Mouse (Mus musculus): ENCODE measurements around the gene Eif2ak1.

Gene Eif2ak1

GRCm38 (mm10) chr5:143885274-143885673 is 67.7 kb downstream of the Eif2ak1 start:
- no peak for TF ChIP-seq GATA4 (IDR thresholded peaks at IDR 0.05; ENCODE audit: insufficient replicate concordance, low read length)

DNA sequence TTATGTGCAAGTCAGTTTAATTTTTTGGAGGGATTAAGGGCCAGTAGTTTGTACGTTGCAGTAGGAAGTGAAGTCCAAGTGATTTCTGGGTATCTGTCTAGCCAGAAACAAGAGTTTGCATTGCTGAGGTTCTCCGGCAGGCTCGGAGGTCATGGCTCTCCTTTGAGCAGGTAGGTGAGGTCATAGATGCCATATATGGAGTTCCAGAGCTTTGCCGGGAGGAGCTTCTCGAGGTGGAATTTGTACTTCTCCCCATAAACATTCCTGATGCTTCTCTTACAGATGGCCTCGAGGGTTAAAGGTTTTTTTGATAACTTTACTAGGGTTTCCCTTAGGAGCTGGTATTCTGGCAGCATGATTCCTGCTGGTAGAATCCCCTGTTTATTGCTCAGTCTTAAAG is 73.2 kb downstream of the Eif2ak1 start:
- no peak for TF ChIP-seq GATA4 (IDR thresholded peaks at IDR 0.05; ENCODE audit: insufficient replicate concordance, low read length)

DNA sequence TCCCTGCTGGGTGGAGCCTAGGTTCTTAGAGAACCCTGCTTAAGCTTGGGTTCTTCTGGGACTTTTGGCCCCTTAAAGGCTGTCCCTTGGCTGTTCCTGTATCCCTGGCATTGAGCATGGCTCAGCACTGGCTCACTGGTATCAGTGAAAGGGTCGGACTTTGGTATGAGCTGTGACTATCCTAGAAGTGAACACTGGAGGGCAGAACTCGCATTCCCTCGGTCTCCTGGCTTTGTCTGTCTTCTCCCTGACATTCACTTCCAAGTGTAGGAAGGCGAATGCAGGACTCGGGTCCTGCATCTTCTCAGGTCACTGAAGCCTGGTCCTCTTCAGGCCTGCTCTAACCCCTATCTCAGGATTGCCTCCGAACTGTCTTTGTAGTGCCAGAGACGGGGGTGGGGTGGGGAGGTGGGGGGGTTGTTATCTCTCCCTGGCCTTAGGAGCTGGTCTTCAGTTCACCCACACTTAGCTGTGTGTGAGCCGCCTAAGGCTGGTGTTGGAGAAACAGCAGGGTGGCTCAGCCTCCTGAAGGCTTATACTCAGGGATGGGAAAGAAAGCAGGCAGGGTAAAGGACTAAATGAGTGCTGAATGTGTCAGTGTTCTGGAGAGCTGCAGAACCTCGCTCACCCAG is 74.8 kb downstream of the Eif2ak1 start:
- TF ChIP-seq GATA4 (IDR thresholded peaks at IDR 0.05; ENCODE audit: insufficient replicate concordance, low read length) = no peak

DNA sequence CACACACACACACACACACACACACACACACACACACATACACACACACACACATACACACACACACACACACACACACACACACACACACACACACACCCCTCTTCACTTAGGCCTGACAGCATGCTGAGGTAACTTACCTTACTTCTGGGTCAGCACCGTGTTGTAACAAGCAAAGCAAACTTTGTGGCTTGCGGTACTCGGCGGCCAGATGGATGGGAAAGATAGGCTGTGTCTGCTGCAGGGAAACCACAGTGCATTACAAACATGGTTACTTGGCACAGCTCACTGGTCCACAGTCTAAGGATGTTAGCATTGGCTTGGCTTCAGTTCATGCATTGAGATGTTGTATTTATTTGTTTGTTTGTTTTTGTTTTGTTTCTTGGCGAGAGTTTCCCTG is 75.8 kb downstream of the Eif2ak1 start:
- TF ChIP-seq GATA4 (IDR thresholded peaks at IDR 0.05; ENCODE audit: insufficient replicate concordance, low read length) = no peak

DNA sequence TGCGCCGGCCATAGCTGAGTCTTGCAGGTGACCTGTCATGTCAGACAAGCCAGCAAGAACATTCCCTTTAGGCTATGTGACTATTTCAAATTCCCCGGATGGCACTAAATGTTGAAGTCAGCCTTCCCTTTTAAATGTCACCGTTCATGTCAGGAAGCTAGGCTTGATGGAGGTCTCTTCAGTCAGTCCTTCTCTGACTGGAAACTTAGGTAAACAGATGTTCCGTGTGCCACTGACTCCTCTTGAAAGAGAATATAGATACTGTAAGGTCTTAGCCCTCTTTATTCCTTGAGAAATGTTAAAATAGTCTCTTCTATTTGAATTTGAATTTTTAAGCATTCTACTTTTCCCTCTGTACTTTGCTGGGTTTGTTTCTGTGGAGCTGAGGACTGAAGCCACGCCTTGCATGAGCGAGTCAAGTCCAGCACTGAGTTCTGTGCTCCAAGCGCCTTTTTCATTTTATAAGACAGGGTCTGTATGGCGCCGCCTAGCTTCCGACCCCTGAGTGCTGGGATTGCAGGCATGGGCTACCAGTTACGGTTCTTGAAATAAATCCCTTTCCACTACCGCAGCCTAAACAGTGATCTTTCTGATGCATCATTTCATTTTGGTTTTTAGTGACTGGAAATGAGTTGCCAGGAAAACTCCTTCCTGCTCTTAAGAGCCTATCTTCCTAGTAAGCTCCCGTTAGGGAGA is 80.2 kb downstream of the Eif2ak1 start, which contains the start of gene Ankrd61:
TSS of gene Ankrd61 (minus strand) at position 51 of the 696 bp plus-strand sequence.
- TF ChIP-seq GATA4 (IDR thresholded peaks at IDR 0.05; ENCODE audit: insufficient replicate concordance, low read length) = no peak

DNA sequence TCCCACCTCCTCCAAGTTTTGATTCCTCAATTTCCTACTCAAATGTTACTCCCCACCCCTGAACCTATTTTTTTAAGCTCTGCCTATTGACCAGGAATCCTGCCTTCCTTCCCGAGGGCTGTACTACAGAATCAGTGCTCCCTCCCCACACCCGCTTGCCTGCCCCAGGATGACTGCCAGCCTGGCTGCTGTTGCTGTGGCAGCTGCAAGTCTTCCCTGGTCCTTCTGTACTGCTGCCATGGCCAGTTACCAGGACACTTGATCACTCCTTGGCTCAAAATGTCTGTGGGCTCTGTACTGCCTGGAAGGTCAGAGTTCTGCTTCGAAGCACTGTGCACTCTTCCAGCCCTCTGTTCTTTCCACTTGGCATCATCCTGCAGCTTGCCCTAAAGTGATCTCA is 84.5 kb downstream of the Eif2ak1 start:
- TF ChIP-seq GATA4 (IDR thresholded peaks at IDR 0.05; ENCODE audit: insufficient replicate concordance, low read length) = no peak

GRCm38 (mm10) chr5:143903813-143904212 is 86.2 kb downstream of the Eif2ak1 start:
- no peak for TF ChIP-seq GATA4 (IDR thresholded peaks at IDR 0.05; ENCODE audit: insufficient replicate concordance, low read length)

- no peak for TF ChIP-seq GATA4 (IDR thresholded peaks at IDR 0.05; ENCODE audit: insufficient replicate concordance, low read length)
Observed at GRCm38 (mm10) chr5:143906429-143906828, 88.8 kb downstream of the Eif2ak1 start.

DNA sequence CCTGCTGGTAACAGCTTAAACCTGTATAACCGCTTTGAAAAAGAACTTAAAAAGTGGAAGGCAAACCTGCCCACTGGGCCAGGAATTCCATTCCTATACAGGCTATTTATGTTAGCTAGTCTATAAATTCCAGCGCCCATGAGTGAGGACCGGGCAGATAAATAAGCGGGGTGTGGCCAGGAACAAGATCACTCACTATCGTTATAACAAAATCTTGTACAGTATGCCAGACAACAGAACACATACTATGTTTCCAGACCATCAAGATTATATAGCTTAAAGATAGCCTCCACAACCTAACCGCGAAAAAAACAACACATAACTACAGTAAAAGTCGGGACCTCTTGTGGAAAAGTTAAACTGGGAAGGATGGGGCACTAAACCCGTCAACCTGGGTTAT is 91.3 kb downstream of the Eif2ak1 start:
- TF ChIP-seq GATA4 (IDR thresholded peaks at IDR 0.05; ENCODE audit: insufficient replicate concordance, low read length) = no peak

- TF ChIP-seq GATA4 (IDR thresholded peaks at IDR 0.05; ENCODE audit: insufficient replicate concordance, low read length) = no peak
Observed at GRCm38 (mm10) chr5:143909417-143910400, 92.1 kb downstream of the Eif2ak1 start, which contains the start of the genes Aimp2 and Pms2. Aimp2 (minus strand) TSS chr5:143909847. Pms2 (plus strand) TSS chr5:143909964.

DNA sequence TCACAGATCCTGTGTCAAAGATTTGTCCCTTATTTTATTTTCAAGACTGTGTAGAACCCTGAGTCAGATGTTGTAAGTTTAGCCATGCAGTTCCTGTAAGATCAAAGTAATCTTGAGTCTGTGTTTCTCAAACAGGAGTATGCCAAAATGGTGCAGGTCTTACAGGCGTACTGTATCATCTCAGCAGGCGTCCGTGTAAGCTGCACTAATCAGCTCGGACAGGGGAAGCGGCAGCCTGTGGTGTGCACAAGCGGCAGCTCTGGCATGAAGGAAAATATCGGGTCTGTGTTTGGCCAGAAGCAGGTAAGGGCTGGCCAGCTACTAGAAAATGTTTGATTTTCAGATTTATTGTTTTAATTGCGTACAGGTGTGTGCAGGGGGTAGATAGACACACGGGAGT is 98.6 kb downstream of the Eif2ak1 start:
- TF ChIP-seq GATA4 (IDR thresholded peaks at IDR 0.05; ENCODE audit: insufficient replicate concordance, low read length) = no peak

DNA sequence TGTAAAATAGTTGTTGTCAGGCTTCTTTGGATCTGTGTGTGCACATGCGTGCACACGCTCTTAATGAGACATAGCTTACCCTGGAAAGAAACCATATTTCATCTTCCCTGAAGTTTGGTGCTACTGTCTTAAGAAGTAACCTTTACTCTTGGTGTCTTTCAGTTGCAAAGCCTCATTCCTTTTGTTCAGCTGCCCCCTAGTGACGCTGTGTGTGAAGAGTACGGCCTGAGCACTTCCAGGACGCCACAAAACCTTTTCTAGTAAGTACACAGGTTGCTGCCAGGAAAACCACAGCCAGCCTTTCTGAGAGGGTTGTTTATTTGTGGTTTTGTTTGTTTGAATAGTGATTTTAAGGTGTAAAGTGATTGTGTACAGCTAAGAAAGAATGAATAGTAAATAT is 99.8 kb downstream of the Eif2ak1 start:
- no peak for TF ChIP-seq GATA4 (IDR thresholded peaks at IDR 0.05; ENCODE audit: insufficient replicate concordance, low read length)

DNA sequence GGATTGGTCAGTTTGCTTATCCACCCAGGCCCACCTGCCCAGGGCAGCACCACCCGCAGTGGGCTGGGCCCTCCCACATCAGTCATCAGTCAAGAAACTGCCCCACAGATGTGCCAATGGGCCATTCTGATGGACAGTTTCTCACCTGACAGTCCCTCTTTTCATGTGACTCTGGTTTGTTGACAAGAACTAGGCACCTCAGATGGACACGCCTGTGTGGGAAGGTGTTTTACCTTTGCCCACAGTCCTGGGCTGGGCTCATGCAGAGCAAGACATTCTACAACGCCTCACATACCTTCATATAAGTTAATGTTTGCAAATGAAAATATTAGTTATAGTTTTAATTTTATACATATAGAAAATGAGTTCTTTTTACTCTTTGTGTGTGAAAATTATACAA is 100.5 kb downstream of the Eif2ak1 start:
- TF ChIP-seq GATA4 (IDR thresholded peaks at IDR 0.05; ENCODE audit: insufficient replicate concordance, low read length) = no peak

DNA sequence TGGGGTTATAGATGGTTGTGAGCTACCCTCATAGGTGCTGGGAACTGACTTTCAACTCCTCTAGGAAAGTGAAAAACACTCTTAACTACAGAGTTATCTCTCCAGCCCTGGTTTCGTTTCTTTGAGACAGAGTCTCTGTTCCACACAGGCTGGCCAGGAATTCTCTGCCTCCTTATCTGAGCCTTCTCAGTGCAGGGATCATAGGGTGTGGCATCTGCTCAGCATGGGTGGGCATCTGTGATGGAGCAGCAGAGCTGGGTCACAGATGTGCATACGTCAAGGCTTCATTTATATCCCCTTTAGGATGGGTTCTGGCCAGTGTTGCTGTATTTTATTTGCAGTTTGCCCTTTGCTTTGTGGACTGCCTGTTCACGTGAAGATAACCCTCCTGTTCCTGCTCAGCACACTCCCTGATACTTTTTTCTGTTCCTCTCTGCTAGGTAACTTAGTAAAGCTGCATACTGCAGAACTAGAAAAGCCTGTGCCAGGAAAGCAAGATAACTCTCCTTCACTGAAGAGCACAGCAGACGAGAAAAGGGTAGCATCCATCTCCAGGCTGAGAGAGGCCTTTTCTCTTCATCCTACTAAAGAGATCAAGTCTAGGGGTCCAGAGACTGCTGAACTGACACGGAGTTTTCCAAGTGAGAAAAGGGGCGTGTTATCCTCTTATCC is 107.3 kb downstream of the Eif2ak1 start:
- TF ChIP-seq GATA4 (IDR thresholded peaks at IDR 0.05; ENCODE audit: insufficient replicate concordance, low read length) = no peak

DNA sequence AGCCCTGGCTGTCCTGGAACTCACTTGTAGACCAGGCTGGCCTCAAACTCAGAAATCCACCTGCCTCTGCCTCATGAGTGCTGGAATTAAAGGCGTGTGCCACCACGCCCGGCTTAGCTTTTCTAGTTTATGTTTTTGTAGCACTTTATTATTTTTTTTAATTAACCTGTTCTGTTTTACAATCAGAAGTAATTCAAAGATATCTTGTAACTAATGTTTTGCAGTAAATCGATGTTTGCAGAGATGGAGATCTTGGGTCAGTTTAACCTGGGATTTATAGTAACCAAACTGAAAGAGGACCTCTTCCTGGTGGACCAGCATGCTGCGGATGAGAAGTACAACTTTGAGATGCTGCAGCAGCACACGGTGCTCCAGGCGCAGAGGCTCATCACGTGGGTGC is 110.3 kb downstream of the Eif2ak1 start, which contains the start of gene Gm42421:
TSS of gene Gm42421 (plus strand) at position 301 of the 400 bp plus-strand sequence.
- no peak for TF ChIP-seq GATA4 (IDR thresholded peaks at IDR 0.05; ENCODE audit: insufficient replicate concordance, low read length)

All from liver, adult (tissue).